Mouse (Mus musculus): ENCODE results near the gene Ppt2. TPM values are rescaled to one million over a fixed set of nuclear protein-coding genes. Genes with fewer than 3 reads are reported as not detected.

The Ppt2 gene
- polyA plus RNA-seq, 1 experiment = 12.7 TPM

DNA sequence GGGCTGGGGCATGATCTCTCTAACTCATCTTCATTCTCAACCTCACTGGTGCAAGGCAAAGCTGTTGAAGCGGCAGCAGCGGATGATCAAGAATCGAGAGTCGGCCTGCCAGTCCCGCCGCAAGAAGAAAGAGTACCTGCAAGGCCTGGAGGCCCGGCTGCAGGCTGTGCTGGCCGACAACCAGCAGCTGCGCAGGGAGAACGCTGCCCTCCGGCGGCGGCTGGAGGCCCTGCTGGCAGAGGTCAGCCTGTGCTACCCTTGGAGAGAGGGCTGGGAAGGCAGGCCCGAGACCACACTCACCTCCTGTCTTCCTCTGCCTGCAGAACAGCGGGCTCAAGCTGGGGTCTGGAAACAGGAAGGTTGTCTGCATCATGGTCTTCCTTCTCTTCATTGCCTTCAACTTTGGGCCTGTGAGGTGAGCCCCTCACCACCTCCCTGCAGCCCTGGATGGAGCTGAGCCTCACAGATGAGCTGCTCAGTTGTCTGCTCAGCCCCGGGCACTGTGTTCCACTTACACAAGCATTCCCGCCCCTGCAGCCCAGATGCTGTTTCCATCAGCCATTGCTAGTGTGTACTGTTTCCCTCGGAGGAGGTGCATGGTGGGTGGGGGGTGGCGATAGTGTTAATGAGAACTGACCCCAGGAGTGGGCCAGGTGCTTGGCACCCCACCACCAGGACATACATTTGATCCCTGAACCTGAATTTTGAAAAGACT, 23.4 kb upstream of the Ppt2 start:
- peaks cover 3% of the 10 kb centered on the region for H3K79me3 ChIP-seq (ENCODE audit: low read depth)
- H3K4me3 ChIP-seq (ENCODE audit: insufficient read depth, poor library complexity, severe bottlenecking) = no peak overlapping the region
- peaks cover 6% of the 10 kb centered on the region for H3K79me2 ChIP-seq (ENCODE audit: control insufficient read depth, insufficient read depth)
- no peak overlapping the region for H3ac ChIP-seq (ENCODE audit: control insufficient read depth, insufficient read length, low read depth)
- H3K27me3 ChIP-seq (ENCODE audit: control insufficient read depth, insufficient read depth, insufficient read length) = no peaks in the 10 kb centered on the region
- H3K36me3 ChIP-seq (ENCODE audit: control insufficient read depth, insufficient read depth) = peaks cover 7% of the 10 kb centered on the region
- no peak for TF ChIP-seq MAX (IDR thresholded peaks at IDR 0.05)
- TF ChIP-seq CEBPB (IDR thresholded peaks at IDR 0.05; ENCODE audit: low read depth) = no peak
- no peak for TF ChIP-seq MYOD1 (IDR thresholded peaks at IDR 0.05; ENCODE audit: control insufficient read depth, insufficient read length, low read depth)
- peak; percentile 65 for TF ChIP-seq CTCF (IDR thresholded peaks at IDR 0.05; ENCODE audit: control insufficient read depth, insufficient read depth, insufficient read length)

DNA sequence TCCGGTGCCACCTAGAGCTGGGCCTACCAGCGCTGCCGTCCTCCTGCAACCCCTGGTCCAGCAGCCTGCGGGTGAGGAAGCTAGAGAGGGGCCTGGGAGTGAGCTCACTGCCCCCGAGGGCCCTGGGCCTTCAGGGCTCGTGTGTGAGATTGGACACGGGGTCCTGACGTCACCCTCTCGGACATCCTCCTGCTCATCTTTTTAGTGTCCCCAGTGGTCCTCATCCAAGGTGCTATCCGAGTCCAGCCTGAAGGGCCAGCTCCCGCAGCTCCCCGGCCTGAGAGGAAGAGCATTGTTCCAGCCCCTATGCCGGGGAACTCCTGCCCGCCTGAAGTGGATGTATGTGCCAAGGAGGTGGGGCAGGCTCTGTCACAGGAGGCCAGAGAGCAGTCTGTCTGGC, 22.5 kb upstream of the Ppt2 start:
- Histone ChIP-seq H3K79me3 (ENCODE audit: low read depth) (peaks cover 3% of the 10 kb centered on the region), H3K79me2 (ENCODE audit: control insufficient read depth, insufficient read depth) (peaks cover 6% of the 10 kb centered on the region), H3ac (ENCODE audit: control insufficient read depth, insufficient read length, low read depth) (no peak overlapping the region), H3K4me3 (ENCODE audit: insufficient read depth, poor library complexity, severe bottlenecking) (no peak overlapping the region), H3K36me3 (ENCODE audit: control insufficient read depth, insufficient read depth) (peaks cover 7% of the 10 kb centered on the region), H3K27me3 (ENCODE audit: control insufficient read depth, insufficient read depth, insufficient read length) (no peaks in the 10 kb centered on the region)
- TF ChIP-seq MYOD1 (IDR thresholded peaks at IDR 0.05; ENCODE audit: control insufficient read depth, insufficient read length, low read depth) (no peak), CTCF (IDR thresholded peaks at IDR 0.05; ENCODE audit: control insufficient read depth, insufficient read depth, insufficient read length) (no peak), CEBPB (IDR thresholded peaks at IDR 0.05; ENCODE audit: low read depth) (no peak), FOSL1 (IDR thresholded peaks at IDR 0.05; ENCODE audit: insufficient read depth, low read length, poor library complexity, severe bottlenecking) (no peak), MYOG (IDR thresholded peaks at IDR 0.05; ENCODE audit: control insufficient read depth, extremely low read depth, insufficient read length) (no peak), USF1 (IDR thresholded peaks at IDR 0.05; ENCODE audit: low read depth) (no peak), MAX (IDR thresholded peaks at IDR 0.05) (no peak)

DNA sequence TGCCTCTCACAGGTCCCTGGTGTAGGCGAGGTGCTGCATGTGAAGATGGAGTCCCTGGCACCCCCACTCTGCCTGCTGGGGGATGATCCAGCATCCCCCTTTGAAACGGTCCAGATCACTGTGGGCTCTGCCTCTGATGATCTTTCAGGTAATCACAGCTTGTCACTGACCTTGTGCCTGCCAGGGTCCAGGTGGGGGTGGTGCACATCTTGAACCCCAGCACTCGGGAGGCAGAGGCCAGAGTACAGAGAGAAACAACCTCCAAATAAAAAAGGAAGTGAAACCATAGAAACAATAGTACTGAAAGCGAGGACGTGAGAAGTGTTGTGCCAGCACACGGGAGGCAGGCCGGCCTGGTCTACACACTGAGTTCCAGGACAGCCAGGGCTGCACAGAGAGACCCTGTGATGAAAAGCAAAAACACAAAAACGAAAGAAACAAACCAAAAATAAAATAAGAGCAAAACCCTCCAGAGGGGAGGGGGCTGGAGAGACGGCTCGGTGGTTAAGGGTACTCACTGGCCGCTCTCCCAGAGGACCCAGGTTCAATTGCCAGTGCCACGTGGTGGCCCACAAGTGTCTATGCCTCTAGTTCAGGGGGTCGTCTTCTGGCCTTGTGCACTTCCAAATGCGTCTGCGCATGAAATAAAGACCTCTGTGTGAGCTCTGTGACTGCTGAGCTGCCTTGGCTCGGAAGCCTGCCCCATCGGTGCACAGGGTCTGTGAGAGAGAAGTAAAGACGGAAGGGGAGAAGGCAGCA, 21.0 kb upstream of the Ppt2 start:
- Histone ChIP-seq H3ac (ENCODE audit: control insufficient read depth, insufficient read length, low read depth) (no peak overlapping the region), H3K79me2 (ENCODE audit: control insufficient read depth, insufficient read depth) (peaks cover 6% of the 10 kb centered on the region), H3K4me3 (ENCODE audit: insufficient read depth, poor library complexity, severe bottlenecking) (no peak overlapping the region), H3K79me3 (ENCODE audit: low read depth) (peaks cover 3% of the 10 kb centered on the region), H3K27me3 (ENCODE audit: control insufficient read depth, insufficient read depth, insufficient read length) (no peaks in the 10 kb centered on the region), H3K36me3 (ENCODE audit: control insufficient read depth, insufficient read depth) (peaks cover 7% of the 10 kb centered on the region)
- TF ChIP-seq MYOD1 (IDR thresholded peaks at IDR 0.05; ENCODE audit: control insufficient read depth, insufficient read length, low read depth) (no peak), USF1 (IDR thresholded peaks at IDR 0.05; ENCODE audit: low read depth) (no peak), FOSL1 (IDR thresholded peaks at IDR 0.05; ENCODE audit: insufficient read depth, low read length, poor library complexity, severe bottlenecking) (no peak), MYOG (IDR thresholded peaks at IDR 0.05; ENCODE audit: control insufficient read depth, extremely low read depth, insufficient read length) (no peak), MAX (IDR thresholded peaks at IDR 0.05) (no peak), CTCF (IDR thresholded peaks at IDR 0.05; ENCODE audit: control insufficient read depth, insufficient read depth, insufficient read length) (no peak), CEBPB (IDR thresholded peaks at IDR 0.05; ENCODE audit: low read depth) (no peak)

DNA sequence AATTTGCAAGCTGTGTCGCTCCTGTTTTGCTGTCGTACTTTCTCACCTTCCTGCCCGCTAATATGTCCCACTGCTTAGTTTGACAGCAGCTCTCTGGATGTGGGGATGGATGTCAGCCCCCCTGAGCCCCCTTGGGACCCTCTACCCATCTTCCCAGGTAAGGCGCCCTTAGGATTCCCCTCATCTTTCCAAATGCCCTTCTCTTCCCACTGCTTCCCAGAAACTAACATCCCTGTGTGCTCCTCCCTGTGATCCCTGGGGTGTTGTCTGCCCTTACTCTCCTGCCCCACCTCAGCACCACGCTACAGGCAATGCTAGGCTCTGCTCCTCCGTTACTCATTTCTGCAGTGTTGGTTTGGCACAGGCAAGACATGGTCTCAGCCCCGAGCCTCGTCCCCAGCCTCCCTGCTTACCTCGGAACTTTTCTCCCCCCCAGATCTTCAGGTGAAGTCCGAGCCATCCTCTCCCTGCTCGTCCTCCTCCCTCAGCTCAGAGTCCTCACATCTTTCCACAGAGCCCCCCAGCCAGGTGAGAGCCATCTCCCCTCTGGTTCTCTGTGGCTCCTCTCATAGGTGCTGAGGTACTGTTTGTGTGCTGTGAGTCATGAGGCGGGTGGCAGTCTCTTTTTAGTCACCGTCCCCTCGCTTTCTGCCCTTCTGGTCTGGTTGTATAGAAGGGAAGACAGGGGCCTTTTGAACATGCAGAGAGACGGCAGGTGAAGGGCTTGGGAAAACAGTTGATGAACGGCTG, 20.0 kb upstream of the Ppt2 start:
- TF ChIP-seq MYOD1 (IDR thresholded peaks at IDR 0.05; ENCODE audit: control insufficient read depth, insufficient read length, low read depth) (no peak), MAX (IDR thresholded peaks at IDR 0.05) (no peak), FOSL1 (IDR thresholded peaks at IDR 0.05; ENCODE audit: insufficient read depth, low read length, poor library complexity, severe bottlenecking) (no peak), MYOG (IDR thresholded peaks at IDR 0.05; ENCODE audit: control insufficient read depth, extremely low read depth, insufficient read length) (no peak), USF1 (IDR thresholded peaks at IDR 0.05; ENCODE audit: low read depth) (no peak)
- no peaks in the 10 kb centered on the region for H3K27me3 ChIP-seq (ENCODE audit: control insufficient read depth, insufficient read depth, insufficient read length)
- no peak overlapping the region for H3K4me3 ChIP-seq (ENCODE audit: insufficient read depth, poor library complexity, severe bottlenecking)
- H3K79me3 ChIP-seq (ENCODE audit: low read depth) = peaks cover 3% of the 10 kb centered on the region
- peaks cover 7% of the 10 kb centered on the region for H3K36me3 ChIP-seq (ENCODE audit: control insufficient read depth, insufficient read depth)
- no peak overlapping the region for H3ac ChIP-seq (ENCODE audit: control insufficient read depth, insufficient read length, low read depth)
- peaks cover 6% of the 10 kb centered on the region for H3K79me2 ChIP-seq (ENCODE audit: control insufficient read depth, insufficient read depth)

DNA sequence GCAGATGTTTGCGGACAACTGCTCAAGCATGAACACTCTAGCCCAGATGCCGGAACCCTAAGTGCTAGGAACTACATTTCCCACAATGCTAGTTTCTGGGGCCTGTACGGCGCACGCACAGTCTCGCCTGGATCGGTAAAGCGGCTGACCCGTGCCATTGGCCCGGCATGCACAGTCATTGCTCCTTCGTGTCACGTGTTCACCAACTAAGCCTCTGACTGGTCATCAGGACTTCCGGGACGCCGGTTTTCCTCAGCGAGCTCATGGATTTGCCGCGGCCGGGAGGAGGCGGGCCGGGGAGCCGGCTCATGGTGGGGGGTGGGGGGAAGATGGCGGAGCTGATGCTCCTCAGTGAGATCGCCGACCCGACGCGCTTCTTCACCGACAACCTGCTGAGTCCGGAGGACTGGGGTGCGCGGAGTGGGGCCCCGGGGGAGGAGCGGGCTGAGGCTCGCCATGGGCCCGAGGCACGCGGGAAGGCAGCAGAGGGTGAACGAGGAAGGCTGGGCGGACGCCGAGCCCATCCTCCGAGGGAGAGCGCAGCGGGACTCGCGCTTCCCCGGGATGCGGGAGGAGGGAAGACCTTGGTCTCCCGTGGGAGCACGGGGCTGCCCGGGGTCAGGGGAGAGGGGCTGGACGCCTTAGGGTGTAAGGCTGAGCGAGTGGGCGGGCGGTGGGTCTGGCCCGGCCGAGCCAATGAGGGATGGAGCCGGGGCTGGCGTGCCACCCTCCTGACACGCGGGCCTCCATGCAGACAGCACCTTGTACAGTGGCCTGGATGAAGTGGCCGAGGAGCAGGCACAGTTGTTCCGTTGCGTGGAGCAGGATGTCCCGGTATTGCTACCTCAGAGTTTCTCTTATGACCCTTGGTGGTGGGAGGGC, 18.8 kb upstream of the Ppt2 start, which contains the start of gene Atf6b:
Atf6b (plus strand) TSS at position 241 of the 882 bp plus-strand sequence.
- Histone ChIP-seq H3K4me3 (ENCODE audit: insufficient read depth, poor library complexity, severe bottlenecking) (peak within 1 kb of the TSS; percentile 91), H3K79me3 (ENCODE audit: low read depth) (peaks cover 3% of the 10 kb centered on the region), H3K36me3 (ENCODE audit: control insufficient read depth, insufficient read depth) (no peaks in the 10 kb centered on the region), H3K27me3 (ENCODE audit: control insufficient read depth, insufficient read depth, insufficient read length) (no peaks in the 10 kb centered on the region), H3K79me2 (ENCODE audit: control insufficient read depth, insufficient read depth) (peaks cover 6% of the 10 kb centered on the region), H3ac (ENCODE audit: control insufficient read depth, insufficient read length, low read depth) (peak within 1 kb of the TSS; percentile 86)
- TF ChIP-seq CEBPB (IDR thresholded peaks at IDR 0.05; ENCODE audit: low read depth) = no peak
- no peak for TF ChIP-seq CTCF (IDR thresholded peaks at IDR 0.05; ENCODE audit: control insufficient read depth, insufficient read depth, insufficient read length)
- no peak for TF ChIP-seq FOSL1 (IDR thresholded peaks at IDR 0.05; ENCODE audit: insufficient read depth, low read length, poor library complexity, severe bottlenecking)
- peak; percentile 97 for TF ChIP-seq USF1 (IDR thresholded peaks at IDR 0.05; ENCODE audit: low read depth)
- TF ChIP-seq MAX (IDR thresholded peaks at IDR 0.05) = peak; percentile 50

All from C2C12 (cell line).